Mouse (Mus musculus) brown adipose tissue, adult 24 weeks (tissue): ENCODE results near the gene Gm11437. TPM values are rescaled to one million over a fixed set of nuclear protein-coding genes. Genes with fewer than 3 reads are reported as not detected.
A peak's percentile ranks its signal among the peaks of the same experiment; 100 is the strongest.

Source experiments
- H3K27ac ChIP-seq: fragments of 200-500 bp; replicated peaks from 2 replicates; pipeline ENCODE4 v1.5.1; 2012; ENCODE audit warnings: low read depth, mild to moderate bottlenecking, low read length
- H3K4me1 ChIP-seq: fragments of 200-500 bp; 2 replicates; pipeline ENCODE4 v1.6.1; 2012; ENCODE audit warnings: low read length, mixed read lengths; ENCODE audit not compliant: control insufficient read depth, insufficient read depth, insufficient read length
- H3K4me3 ChIP-seq: fragments of 200-500 bp; 2 replicates; pipeline ENCODE4 v1.5.1; 2012; ENCODE audit warnings: low read depth, mild to moderate bottlenecking, low read length, moderate library complexity; ENCODE audit not compliant: insufficient read depth
- polyA plus RNA-seq: library from polyadenylated mRNA; stranded (reverse); fragments of >200 nt; gene quantifications from 2 replicates; pipeline ENCODE4 v1.2.4, GENCODE M21; 2012; ENCODE audit not compliant: missing spikeins, insufficient read depth, insufficient read length

Gm11437 gene
- not detected in 2 replicates for polyA plus RNA-seq

DNA sequence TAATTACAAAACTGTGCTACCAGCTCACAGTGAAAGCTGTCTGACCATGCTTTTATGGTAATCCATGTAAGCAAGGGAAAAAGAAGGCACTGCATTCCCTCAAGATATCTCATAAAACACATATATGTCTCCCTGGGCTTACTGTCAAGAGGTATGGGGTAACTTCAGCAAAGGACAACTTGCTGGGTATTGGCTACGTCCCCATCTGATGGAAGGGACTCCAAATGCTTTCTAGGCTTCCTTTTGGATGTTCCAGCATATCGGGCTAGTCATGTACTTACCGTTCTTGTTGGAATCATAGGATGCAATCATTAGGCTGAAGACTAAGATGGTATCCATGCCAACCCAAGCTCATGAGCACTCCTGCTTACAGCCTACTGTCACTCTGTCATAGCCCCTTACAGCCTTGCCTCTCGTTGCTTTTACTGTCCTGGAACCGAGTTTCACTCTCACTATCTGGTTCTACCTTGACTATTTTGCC, at the start of gene Gm11437:
Gene Gm11437 (minus strand): TSS at position 431 of the 481 bp plus-strand sequence.
- no peak within 1 kb of the TSS for H3K4me3 ChIP-seq
- H3K27ac ChIP-seq = no peak within 1 kb of the TSS
- no peaks in the 10 kb centered on the region for H3K4me1 ChIP-seq

DNA sequence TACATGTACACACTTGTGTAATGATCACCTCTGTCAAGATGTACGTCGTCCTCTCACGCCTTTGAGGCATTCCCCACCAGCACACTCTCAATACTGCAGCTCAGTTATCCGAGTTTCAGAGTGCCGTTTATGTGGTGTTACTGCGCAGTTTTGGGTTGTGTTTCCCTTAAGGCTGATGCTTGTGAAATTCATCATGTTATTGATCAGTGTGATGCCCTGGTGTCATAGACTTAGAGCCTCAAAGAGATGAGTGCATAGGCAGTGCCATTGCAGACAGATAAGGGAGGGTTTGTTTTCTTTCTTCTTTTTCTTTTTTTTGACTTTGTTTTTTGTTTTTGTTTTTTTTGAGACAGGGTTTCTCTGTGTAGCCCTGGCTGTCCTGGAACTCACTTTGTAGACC, 43.6 kb upstream of the Gm11437 start:
- no peaks in the 10 kb centered on the region for H3K4me1 ChIP-seq
- no peak overlapping the region for H3K27ac ChIP-seq
- H3K4me3 ChIP-seq = no peak overlapping the region

- no peak overlapping the region for H3K4me3 ChIP-seq
- H3K27ac ChIP-seq = no peak overlapping the region
- H3K4me1 ChIP-seq = no peaks in the 10 kb centered on the region
Measured at GRCm38 (mm10) chr11:84205776-84206175, 38.5 kb upstream of the Gm11437 start.

DNA sequence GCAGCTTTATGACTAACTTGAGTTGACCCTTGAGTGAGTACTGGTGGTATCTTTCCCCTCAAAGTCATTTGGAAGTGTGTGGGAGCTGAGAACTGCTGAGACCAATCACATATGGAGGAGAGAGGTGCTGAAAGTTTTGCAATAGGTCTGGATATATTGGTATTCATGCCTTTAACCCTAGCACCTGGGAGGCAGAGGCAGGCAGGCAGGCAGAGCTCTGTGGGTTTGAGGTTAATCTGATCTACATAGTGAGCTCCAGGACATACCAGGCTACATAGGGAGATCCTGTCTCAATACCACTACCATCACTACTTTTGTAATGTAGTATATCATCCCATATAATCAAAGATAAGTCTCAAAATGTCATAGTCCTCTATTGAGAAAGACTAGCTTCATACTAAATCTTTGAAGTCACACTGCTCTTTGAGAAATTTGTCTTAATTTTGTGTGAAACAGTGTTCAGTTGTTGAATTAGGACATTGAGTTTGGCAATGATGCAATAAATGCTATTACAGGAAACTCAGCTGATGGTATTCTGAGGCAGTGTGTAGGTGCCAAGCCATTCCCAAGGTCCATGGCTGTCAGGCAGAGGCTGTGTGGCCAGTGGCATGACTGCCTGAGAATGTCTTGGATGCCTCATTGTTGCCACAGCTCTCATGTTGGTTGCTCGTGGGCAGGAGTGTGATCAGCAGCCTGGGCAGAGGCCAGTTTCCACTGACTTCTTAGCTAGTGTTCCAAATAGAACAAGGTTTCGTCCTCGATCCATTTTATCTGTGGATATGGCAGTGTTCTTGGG, 30.5 kb upstream of the Gm11437 start:
- H3K27ac ChIP-seq = peak overlapping the region; percentile 90
- H3K4me3 ChIP-seq = no peak overlapping the region
- H3K4me1 ChIP-seq = no peaks in the 10 kb centered on the region; the same call in 1 of the 2 replicates

DNA sequence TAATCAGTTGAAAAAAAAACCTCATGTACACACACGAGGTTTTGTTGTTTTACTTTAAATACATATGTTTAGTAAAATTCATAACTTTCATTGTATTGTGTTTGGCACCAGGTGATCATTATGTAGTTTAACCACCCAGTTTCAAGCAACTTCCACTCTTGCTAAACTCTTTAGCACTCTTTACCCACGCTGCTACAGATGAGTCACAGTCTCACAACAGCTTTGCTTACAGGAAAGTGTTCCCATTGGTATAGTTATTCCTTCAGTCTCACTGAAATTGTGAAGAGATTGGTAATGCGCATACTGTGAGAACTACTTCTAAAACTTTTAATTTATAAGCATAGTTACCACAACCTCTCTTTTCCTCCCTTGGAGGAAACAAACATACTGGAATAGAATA, 27.5 kb upstream of the Gm11437 start:
- H3K4me1 ChIP-seq = no peaks in the 10 kb centered on the region; the same call in 1 of the 2 replicates
- no peak overlapping the region for H3K27ac ChIP-seq
- H3K4me3 ChIP-seq = no peak overlapping the region

DNA sequence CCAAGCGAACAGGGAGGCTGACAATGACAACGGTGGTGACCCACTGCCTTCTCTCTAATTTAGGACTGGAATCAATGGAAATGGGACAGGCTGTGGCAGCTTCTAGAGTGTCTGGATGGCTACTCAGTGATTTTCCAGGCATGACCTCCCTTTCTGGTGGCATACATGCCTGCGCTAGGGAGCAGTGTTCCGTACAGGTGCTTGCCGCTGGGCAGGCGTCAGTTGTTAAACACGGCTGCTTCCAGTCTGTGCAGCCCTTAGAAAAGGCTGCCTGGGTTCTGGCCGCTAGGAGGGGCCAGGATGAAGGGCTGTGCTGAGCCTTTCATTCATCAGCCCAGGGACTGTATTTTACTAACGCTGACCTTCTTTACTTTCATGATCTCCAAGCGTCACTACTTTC, 26.0 kb upstream of the Gm11437 start:
- no peak overlapping the region for H3K4me3 ChIP-seq
- no peaks in the 10 kb centered on the region; the same call in 1 of the 2 replicates for H3K4me1 ChIP-seq
- H3K27ac ChIP-seq = 0 out of 2 replicates have a peak overlapping the region, but pooled peaks have one; percentile 0

GRCm38 (mm10) chr11:84190581-84191233, 23.4 kb upstream of the Gm11437 start:
- Histone ChIP-seq H3K4me3 (no peak overlapping the region), H3K27ac (peak overlapping the region; percentile 38; the same call in 1 of the 2 replicates), H3K4me1 (no peaks in the 10 kb centered on the region)

DNA sequence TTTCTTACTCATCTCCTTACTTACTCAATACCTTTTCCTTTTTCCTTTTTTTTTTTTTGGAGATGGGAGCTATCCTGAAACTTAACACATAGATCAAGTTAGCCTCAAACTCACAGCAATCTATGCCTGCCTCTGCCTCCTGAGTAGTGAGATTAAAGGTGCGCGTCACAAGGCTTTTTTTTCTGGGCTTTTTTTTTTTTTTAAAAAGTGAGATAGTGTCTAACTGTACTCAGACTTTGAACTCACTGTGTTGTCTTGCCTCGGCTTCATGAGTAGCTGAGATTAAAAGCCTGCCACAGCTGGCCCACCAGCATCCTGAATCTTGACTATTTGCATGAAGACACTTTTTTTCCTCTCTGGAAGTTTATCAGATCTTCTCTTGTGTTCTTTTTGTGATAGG, 21.3 kb upstream of the Gm11437 start:
- H3K4me1 ChIP-seq = no peaks in the 10 kb centered on the region; the same call in 1 of the 2 replicates
- H3K27ac ChIP-seq = 0 out of 2 replicates have a peak overlapping the region, but pooled peaks have one; percentile 17
- H3K4me3 ChIP-seq = no peak overlapping the region

DNA sequence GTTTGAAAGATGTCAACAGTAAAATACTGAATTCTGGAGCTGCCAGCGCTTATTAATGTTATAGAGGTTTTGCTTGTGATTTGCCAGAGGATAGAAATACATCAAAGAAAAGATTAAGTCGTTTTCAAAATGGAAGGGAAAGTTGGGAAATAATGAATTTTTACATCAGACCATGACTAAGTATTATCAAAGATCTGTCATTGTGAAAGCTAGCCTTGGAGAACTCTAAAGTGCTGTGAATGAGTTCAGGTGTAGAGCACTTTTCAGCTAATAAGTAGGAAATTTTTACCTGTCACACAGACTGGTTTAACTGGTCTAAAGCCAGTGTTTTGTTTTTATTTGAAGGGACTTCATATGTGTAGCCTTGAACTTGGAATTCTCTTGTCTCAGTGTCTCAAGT, 14.0 kb upstream of the Gm11437 start:
- Histone ChIP-seq H3K4me1 (peaks cover 3% of the 10 kb centered on the region; the same call in 1 of the 2 replicates), H3K4me3 (peak overlapping the region; percentile 38), H3K27ac (no peak overlapping the region)

GRCm38 (mm10) chr11:84179954-84180598, 12.8 kb upstream of the Gm11437 start:
- H3K4me3 ChIP-seq = peak overlapping the region; percentile 88
- H3K4me1 ChIP-seq = 0 out of 2 replicates have a peak, but pooled peaks cover 3% of the 10 kb centered on the region
- H3K27ac ChIP-seq = peak overlapping the region; percentile 4; the same call in 1 of the 2 replicates

- H3K4me3 ChIP-seq = peak overlapping the region; percentile 88
- peak overlapping the region; percentile 77 for H3K27ac ChIP-seq
Measured at GRCm38 (mm10) chr11:84179226-84179953, 12.1 kb upstream of the Gm11437 start.

GRCm38 (mm10) chr11:84178571-84178970, 11.3 kb upstream of the Gm11437 start:
- Histone ChIP-seq H3K4me1 (0 out of 2 replicates have a peak, but pooled peaks cover 3% of the 10 kb centered on the region), H3K27ac (no peak overlapping the region), H3K4me3 (no peak overlapping the region; the same call in 1 of the 2 replicates)

More at GRCm38 (mm10) chr11:84179226-84179953, 12.1 kb upstream of the Gm11437 start:
- H3K4me1 ChIP-seq = 0 out of 2 replicates have a peak, but pooled peaks cover 3% of the 10 kb centered on the region

DNA sequence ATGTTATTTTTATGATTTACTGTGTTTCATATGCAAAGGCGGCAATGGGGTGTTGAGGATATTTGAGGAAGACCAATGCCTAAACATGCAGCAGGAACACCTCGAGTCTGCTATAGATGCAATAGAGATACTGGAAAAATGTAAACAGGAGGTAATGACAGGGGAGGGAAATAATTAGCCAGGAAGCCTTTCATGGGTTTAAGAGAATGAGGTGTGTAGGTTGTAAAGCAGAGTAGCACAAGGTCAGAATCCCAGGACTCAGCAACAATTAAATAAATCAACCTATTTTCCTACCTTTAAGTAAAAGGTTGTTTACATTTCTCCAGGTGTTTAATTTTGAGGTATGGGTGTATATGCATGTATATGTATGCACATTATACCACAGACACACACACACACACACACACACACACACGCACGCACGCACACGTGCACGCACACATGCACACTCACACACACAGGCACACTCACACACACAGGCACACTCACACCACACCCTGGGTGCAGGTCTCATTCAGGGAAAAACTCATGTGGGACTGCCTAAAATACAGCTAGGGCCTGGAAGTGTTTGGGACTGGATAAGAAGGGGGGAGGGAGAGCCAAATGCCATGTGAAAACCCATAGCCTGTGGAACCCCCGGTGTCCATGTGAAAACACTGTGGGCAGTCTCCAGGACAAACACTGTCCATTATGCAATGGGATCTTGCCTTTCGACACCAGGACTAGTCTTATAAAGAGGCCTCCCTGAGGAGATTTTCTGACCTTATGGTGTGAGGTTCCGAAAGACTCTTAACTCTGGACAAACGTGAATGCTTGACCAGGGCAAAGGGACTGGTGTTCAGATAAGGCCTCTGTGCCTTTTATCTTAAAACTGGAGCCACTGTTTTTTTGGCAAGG, 5.5 kb upstream of the Gm11437 start:
- Histone ChIP-seq H3K27ac (peak overlapping the region; percentile 84), H3K4me3 (peak overlapping the region; percentile 37), H3K4me1 (no peaks in the 10 kb centered on the region; the same call in 1 of the 2 replicates)
